Mouse (Mus musculus) skeletal muscle tissue, adult 2 months (tissue): ENCODE measurements around the gene Nfkbie.

Source experiments
- DNase-seq: peaks from one replicate; pipeline ENCODE4 v3.0.0-alpha.2; 2012; ENCODE audit warnings: low read depth, low spot score

Nfkbie gene

DNA sequence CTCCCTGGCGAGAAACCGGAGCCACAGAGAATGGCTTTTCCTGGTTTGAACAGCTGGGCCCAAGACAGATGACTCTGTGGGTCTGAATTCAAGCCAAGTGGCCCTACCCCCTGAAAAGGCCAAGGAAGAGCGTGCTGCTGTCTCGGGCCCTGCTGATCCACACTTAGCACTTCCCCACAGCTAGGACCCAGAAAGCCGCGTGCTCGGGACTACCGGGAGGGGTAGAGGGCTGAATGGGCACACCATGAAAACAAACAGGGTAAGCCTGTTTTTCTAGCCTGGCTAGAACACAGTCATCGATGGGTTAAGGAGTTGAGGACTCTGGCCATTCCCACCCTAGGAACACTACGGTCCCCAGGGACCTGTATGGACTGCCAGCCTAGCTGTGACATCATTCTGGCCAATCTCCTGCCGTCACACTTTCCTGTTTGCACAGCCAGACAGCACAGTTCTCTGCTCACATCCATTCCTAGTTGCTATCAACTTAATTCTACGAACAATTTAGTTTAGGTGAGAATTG lies 25.5 kb downstream of the Nfkbie start:
- no peak for DNase-seq

DNA sequence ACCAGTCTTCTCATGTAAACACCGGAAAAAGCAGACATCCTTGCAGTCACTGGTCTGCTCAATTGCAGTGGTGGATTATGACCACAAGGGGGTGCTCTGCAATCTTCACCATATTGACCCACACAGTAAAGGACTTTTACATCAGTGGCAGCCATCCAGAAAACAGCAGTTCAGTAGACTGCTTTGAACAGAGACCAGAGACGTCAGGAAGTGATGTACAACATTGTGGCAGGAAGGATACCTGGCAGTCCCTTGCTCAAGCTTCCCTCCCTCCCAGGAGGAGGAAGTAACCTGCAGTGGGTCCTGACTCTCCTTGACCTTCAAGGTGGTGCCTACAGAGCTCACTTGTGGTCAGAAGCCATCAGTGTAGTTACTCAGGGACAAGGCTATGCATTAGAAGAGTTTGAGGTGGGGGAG lies 26.1 kb downstream of the Nfkbie start:
- peak; percentile 74 for DNase-seq

DNA sequence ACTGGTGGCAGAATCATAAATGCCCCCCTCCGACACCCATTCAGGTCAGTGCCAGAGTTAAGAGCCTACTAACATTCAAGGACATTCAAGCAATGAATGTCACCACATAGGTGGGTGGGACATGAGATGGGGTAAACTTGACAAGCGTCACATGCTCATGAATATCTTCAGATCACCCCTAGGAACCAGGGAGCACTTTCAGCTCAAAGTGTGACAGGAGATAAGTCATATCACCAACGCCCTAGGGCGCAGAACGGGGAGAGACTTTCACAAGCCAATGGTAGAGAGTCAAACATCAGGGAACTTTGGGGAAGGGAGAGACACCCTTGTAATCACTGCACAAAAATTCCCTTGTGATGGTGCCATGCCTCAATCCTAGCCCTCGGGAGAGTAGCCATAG lies 26.7 kb downstream of the Nfkbie start:
- no peak for DNase-seq

DNA sequence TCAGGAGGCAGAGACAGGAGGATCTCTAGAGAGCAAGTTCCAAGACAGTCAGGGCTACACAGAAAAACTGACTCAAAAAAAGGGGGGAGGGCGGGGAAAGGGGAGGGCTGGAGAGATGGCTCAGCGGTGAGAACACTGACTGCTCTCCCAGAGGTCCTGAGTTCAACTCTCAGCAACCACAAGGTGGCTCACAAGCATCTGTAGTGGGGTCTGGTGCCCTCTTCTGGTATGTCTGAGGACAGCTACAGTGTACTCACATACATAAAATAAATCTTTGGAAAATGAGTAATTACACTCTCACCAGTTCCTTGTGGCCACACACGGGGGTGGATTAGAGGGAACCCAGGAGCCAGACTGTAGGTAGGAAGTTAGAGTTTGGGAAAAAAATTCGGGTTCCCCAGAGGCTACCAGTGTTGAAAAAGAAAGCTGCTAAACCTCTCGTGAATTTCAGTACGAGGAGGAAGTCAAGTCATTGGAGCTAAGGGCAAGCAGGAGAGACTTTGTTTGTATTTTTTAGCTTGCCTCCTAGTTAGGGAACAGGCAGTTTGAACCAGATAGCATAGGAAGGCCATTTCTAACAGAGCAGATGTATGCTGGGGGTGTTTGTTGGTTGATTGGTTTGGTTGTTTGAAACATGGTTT lies 27.3 kb downstream of the Nfkbie start:
- no peak for DNase-seq

DNA sequence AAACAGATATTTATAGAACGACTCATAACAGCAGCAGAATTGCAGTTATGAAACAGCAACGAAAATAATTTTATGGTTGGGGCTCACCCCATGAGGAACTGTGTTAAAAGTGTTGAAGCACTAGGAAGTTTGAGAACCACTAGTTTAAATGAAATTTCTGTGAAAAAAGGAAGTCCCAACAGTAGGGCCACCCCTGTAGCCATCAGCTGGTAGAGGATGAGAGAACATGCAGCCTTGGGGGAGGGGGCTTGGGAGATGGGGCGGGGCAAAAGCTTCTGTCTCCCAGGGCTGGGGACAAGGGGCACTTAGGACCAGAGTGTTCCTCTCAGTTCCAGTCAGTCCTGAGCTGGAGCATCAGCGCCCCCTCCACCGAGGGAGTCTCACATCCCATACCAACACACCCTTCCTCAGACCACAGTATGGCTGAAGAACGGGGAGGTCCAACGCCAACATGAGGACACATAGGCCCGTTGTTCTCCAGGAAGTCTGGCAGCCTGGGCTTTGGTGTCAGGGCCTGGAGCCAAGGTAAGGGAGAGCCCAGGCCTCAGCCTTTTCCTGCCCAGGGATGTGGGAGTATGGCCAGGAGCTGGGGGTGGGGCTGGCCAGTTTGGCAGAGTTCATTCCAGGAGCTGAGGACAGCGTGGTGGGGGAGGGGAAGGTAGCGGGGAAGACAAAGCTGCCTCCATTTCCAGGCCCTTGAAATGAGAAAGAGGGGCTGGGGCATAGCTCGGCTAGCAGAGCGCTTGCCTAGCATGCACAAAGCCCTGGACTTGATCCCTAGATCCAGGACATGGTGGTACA lies 28.8 kb downstream of the Nfkbie start:
- DNase-seq, result peak; percentile 83

DNA sequence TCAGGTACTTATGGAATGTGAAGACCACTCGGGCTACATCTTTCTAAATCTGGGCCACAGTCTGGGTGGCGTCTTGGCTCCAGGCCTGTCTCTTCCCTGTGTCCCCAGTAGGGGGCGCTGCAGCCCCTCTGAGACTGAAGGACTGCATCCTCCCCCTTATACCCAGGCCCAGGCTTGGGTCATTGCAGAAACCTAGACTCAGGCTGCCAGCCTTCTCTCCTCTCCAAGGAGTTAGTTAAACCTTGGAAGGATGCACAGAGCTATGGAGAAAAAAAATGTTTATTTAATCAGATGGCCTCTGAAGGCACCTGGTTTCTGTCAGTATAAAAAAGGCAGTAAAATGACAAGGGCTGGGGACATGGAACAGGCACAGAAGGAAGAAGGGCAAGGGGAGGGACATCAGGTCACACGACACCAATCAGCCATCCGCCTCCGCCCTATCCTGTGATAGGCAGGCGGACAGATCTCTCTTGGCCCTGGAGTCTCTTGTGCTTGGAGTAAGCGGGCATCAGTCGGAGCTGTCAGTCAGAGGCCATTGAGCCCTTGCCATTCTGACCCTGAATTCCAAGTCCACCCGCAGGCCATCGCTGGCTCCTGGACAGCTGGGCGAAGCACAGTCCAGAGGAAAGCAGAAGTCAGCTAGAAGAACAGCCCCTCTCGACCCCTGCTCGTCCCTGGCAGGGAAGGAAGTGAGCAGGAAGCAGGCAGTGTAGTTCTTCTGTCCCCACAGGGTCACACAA lies 29.6 kb downstream of the Nfkbie start:
- peak; percentile 85 for DNase-seq

DNA sequence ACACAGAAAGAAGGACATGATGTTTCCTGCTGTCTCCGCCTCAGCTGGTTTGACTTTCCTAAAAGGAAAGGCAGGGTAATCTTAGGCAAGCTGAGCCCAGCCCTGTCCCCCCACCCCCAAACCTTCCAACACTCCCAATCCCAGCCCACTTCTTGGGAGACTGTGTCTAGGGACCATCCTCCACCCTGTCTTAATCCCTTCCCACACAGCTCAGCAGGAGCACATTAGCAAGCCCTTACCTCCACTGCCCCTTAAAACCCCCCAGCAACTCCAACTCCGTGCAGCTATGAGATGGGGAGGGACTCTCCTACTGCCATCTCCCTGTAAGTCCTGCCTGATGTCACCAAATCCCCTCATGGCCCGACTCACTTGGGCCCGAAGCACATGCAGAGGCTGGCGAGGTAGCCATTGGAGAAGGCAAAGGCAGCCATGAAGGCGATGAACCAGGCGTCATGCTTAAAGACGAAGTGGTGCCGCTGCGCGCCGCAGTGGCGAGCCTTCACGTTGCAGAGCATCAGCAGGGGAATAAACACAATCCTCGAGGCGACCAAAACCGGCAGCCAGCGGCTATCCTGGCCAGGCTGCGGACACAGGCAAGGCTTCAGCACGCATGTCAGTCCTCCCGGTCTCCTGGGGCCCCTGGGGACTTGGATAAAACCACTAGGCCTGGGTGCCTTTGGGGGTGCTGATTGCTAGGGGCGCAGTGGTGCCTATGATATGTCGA lies 30.4 kb downstream of the Nfkbie start:
- no peak for DNase-seq

DNA sequence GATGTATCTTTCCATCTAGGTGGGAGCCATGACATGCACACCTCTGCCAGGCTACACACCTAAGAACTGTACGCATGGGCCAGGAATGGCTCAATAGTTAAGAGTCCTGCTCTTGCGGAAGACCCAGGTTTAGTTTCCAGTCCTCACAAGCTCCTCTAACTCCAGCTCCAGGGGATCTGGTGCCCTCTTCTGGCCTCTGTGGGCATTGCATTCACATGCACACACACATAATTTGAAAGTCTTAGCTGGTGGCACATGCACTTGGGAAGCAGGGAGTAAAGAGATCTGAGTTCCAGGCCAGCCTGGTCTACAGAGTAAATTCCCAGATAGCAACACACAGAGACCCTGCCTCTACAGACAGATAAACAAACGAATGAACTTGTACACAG lies 30.9 kb downstream of the Nfkbie start:
- DNase-seq, result no peak

DNA sequence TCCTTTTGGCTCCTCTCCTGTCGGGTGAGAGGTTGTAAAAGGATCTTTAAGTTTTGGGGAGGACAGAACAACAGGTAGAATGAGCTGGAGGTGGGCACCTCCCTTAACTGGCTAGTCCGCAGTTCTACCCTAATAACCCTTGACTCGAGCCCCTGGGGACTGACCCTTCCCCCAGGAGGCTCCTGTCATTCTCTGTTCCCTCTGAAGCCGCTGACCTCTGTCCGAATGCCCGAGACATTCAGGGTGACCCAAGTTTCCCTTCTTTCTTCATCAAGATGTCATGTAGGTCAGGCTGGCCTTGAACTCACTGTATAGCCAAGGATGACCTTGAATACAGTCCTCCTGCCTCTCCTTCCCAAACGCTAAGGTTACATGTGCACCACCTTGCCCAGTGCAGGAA lies 32.9 kb downstream of the Nfkbie start:
- no peak for DNase-seq

DNA sequence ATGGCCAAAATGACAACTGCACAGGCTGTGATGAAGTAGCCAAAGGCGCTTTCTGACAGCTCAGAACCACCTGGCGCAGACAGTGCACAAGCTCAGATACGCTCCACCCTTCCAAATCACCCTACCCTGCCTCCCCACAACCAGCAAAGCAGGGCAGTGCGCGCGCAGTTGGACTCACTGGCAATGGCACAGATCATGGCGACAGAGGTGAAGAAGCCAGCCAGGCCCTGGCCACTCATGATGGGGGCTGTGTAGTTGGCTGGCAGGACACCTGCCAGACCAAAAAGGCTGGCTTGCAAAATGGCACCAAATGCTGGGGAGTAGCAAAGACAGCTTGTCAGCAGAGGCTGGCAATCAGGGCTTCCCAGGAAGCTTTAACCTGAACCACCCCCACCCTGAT lies 33.7 kb downstream of the Nfkbie start:
- DNase-seq, result no peak

DNA sequence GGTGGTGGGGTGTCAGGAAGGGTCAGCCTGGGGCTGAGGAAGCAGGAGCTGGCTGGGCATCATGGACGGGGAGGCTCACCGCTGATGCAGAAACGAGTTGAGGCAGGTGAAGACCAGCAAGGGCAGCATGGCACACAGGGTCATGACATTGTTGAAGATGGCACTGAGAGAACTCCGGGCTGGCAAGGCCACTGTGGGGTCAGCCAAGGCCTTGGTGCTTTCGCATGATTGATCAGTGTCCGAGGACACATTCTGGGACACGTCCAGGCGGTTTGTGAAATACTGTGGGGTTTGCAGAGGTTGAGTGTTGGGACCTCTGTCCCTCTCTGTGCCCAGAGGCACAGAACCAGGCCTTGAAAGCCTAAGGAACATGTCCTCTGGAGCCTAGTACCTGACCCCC lies 34.3 kb downstream of the Nfkbie start:
- no peak for DNase-seq

DNA sequence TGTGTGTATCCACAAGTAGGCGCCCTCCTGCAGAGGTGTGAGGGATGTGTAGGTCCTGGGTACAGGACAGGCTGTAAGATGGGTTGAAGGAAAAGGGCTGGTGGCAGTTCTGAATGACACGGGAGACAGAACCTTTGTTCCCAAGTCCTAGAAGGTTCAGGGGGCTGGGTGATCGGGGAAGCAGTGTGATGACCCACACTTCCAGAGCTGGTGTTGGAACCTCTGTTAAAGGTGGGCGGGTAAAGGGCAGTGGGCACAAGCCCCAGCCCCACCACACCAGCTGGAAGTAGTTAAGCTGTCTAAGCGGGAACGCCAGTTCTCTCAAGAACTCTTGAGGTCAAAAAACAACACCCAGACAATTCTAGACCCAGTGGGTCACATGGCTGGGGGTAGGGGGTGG lies 34.9 kb downstream of the Nfkbie start:
- no peak for DNase-seq

DNA sequence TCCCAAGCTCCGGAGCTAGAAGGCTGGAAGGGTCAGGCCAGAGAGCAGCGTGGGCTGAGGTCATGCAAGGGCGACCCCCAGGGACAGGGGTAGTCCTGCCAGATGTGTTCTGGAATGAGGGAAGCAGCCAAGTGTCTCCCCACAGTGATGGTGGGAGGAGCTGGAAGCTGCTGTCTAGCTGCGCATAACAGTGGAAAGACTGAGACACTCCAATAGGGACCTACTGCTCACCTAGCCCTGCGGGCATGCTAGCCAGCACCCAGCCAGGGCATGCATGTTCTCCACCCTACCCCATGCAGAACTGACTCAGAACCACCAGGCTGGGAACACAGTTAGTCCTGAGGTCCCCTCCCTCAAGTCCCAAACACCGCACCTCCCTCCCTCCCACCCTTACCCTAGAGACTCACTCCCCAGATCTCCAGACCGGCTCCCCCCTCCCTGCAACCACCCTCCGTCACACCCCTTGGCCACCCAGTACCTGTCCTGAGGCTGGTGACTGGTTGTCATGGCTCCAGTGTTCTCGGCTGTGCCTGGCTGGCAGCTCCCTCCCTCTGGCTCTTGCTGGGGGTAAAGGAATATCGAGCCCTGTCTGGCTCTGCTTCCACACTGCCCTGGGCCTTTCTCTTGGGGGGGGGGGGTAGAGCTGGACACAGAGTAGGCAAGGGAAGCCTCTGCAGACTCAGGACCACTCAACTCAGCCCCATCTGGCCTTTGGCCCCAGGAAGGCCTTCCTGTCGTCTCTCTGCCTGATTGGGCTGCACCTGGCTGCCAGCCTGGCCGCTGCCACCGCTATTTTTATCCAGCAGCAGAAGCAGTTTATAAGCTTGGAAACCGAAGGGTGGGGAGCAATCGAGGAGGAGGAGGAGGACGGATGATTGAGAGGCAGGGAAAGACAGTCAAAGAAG lies 36.5 kb downstream of the Nfkbie start:
- DNase-seq, result peak; percentile 85

DNA sequence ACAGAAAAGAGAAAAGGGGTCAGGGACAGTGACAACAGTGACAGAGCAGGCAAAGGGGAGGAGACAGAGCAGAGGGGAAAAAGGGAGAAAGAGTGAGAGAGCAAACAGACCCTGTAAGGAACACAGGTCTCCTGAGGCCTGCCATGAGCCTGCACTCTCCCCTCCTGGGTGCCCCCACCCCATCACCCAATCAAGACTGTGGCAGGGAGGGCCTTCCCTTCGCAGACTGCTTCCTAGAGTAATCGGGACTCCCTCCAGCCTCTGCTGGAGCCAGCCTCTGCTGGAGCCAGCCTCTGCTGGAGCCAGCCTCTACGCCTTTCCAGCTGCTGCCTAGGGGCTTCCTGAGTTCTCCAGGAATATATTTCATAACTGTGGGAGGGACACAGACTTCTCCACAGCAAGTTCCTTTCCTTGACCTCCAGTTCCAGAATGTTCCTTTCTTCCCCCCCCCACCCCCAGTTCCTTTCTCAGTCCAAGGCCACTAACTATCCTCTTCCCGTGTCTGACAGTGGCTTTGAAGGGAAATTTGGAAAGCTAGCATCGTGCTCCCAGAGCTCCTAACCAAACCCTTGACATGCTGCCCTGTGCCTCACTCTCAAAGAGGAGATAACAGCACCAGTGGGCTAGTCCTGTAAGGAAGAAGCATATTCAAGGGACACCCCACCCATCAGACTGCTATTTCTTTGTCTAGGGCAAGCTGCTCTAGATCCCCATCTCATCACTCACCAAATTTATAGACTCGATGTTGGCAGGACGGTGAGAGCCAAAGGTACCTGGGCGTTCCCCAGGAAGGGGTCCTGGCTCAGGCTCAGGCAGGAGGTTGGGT lies 37.3 kb downstream of the Nfkbie start:
- peak; percentile 73 for DNase-seq

DNA sequence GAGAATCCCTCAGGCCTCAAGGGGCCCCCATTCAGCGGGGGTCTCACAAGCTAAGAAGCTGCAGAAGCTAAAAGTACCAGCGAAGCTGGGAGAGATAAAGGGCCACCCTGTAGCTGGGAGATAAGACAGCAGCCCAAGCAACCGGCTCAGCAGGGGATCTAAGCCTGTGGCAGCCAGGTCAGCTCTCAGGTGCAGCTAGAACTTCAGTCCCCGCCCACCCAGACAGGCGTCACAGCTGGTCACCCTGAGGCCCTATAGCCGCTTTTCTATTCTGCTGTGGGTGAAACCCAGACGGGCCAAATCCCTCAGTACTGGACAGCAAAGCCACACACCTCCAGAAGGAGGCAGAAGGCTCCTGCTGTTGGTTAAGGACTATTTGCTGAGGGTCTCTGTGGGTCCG lies 38.0 kb downstream of the Nfkbie start:
- DNase-seq, result no peak

DNA sequence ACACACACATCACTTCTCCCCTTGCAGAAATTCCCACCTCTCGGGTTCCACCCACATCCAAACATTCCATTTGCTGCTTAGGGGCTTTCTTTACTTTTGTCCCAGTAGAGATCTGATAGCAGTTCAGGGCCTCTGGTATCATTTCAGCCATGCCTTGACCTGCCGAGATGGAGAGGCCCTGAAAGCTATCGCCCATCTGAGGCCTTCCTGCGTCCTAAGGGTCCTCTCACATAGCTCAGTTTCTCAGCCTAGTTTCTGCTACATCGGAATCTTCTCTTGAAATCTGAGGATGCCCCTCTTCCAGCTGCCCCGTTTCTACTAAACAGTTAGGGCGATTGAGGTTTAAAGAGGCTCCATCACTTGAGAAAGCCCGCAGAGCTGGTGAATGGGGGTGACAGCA lies 38.7 kb downstream of the Nfkbie start:
- no peak for DNase-seq

DNA sequence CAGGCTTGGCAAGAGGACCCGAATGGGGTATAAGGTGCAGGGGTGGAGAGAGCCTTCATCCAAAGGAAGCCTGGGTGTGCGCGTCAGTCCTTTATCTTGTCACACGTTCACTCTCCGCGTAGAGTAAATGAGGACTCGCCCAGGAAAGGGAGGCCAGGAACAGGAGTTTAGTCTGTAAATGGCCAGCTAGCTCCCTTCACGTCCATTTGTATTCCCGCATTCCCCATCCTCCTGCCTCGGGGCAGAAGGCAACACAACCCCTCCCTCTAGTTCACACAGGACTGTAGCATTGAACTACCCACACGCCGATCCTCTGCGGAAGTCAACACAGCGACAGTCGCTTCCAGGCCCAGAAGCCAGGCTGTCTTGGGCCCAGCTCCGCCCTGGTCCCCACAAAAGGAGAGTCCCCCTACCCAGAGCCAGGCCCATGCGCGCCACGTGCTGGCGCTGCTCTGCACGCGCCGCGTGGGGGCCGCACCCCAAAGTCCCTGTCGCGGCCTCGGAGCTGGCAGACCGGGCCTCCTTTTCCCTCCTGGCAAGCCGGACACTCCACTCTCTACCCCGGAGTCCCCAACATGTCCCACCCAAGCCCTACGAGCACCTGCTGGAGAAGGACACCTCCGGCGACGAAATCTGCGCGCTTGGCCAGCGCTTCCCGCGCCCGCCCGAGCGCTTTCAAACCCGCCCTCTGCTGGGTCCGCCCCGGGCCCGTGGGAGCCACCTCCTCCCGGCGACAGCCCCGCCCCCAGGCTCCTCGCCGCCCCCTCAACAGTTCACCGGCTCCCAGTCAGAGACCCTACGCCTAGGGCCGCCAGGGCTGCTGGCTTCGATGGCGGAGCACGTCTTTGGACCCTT lies 39.6 kb downstream of the Nfkbie start:
- no peak for DNase-seq

DNA sequence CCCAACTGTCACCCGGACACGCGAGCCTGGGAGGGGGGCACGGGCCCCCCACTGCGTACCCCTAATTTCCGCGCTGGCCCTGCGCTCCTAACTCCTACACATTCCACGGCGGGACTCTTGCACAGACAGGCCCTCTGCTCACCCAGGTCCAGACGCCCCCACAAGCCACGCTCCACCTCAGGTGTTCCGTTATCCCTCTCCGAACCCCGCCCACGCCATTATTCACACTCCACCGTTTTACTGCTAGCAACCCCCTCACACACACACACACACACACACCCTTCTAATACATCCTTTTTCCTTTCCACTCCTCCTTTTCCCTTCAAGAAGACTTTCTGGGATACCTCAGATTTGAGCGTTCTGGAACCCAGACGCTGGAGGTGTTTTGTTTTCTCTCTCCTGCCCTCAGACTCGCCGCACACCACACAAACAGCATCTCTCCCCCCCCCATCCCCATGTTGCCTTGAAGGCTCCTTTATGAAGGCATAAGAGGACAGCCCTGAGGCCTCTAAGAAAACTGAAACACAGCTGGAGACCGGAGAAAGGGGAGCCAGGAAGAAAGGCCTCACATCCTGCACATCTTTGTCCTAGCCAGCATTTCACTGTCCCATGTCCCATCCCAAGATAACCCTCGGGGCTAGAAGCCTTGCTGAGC lies 40.4 kb downstream of the Nfkbie start:
- no peak for DNase-seq
